Mouse (Mus musculus): ENCODE results near the gene Zbtb20. TPM values are rescaled to one million over a fixed set of nuclear protein-coding genes. Genes with fewer than 3 reads are reported as not detected.

Zbtb20 gene
- polyA plus RNA-seq, 1 experiment: 72.7 TPM

DNA sequence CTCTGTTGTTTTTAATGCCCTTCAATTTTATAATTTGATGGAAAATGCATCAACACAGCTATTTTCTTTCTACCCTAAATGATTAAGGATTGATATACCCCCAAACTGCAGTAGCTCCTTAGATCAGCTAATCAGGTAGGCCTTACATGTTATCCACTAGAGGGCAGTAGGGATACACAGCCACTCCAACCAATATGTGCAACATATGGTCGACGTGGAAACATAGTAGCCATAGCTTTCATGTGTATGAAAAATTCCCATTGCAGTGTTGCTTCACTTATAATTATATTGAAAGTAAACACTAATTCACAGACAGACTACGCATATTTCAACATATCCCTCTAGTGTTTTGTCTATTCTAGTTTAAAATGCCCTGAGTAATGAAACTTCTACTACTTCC lies 664.4 kb downstream of the Zbtb20 start:
- 7% methylated on average over 3 of the region's 3 CpGs for WGBS
- Histone ChIP-seq H3K27ac (ENCODE audit: insufficient read depth, low read depth, low read length) (no peak overlapping the region), H3K4me3 (ENCODE audit: insufficient read depth, low read depth, low read length) (no peak overlapping the region), H3K4me1 (ENCODE audit: control insufficient read depth, insufficient read depth, low read length) (peaks cover 4% of the 10 kb centered on the region)
- TF ChIP-seq POLR2A (IDR thresholded peaks at IDR 0.05; ENCODE audit: insufficient read depth, low read depth, low read length) (no peak), CTCF (IDR thresholded peaks at IDR 0.05; ENCODE audit: insufficient read depth, low read depth, low read length) (no peak)

- WGBS: 91% methylated on average over 10 of the region's 10 CpGs
- H3K4me1 ChIP-seq (ENCODE audit: control insufficient read depth, insufficient read depth, low read length): peaks cover 4% of the 10 kb centered on the region
- TF ChIP-seq POLR2A (IDR thresholded peaks at IDR 0.05; ENCODE audit: insufficient read depth, low read depth, low read length) (no peak), CTCF (IDR thresholded peaks at IDR 0.05; ENCODE audit: insufficient read depth, low read depth, low read length) (no peak)
- H3K27ac ChIP-seq (ENCODE audit: insufficient read depth, low read depth, low read length): no peak overlapping the region
- no peak overlapping the region for H3K4me3 ChIP-seq (ENCODE audit: insufficient read depth, low read depth, low read length)
Observed at GRCm38 (mm10) chr16:43540546-43541167, 665.0 kb downstream of the Zbtb20 start.

GRCm38 (mm10) chr16:43545261-43545660 lies 669.6 kb downstream of the Zbtb20 start:
- 93% methylated on average over 4 of the region's 4 CpGs for WGBS
- TF ChIP-seq POLR2A (IDR thresholded peaks at IDR 0.05; ENCODE audit: insufficient read depth, low read depth, low read length): no peak
- no peak overlapping the region for H3K27ac ChIP-seq (ENCODE audit: insufficient read depth, low read depth, low read length)
- H3K4me1 ChIP-seq (ENCODE audit: control insufficient read depth, insufficient read depth, low read length): peaks cover 10% of the 10 kb centered on the region
- no peak overlapping the region for H3K4me3 ChIP-seq (ENCODE audit: insufficient read depth, low read depth, low read length)

DNA sequence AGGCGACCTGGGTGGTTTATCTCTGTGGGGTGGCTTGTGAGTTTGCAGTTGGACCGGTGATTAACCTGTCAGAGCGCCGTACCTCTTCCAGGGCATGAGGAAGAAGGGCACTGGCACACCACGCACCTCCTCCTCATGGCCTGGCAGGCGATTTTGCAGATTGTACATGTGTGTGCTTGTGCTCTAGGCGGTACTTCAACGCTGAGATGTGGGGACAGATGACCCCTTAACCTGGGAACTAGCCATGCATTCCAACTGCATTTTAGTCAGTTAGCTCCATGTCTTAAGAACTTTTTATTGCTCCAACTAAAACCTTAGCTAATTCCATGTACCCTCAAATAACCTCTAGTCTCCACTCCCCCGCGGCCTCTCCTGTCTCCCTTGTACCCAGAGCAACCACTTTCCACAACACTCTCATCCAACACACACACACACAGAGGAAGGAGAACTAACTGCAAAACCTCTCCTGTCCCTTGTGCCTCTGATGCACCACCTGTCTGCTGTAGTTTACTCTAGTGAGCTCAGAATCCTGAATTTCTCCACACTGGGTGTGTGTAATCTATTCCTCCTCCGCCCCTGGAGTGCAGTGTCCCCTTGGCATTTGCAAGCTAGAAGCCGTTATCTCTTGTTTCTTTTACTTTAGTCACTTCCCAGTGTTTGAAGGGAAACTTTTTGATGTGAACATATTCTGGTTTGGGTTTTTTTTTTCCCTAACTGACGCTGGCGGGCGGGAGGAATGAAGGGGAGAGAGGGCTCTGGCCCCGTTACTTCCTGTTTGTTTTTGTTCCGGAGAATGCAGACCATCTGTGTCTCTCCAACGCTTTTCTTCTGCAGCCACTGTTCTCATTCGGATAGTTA lies 671.9 kb downstream of the Zbtb20 start:
- 43% methylated on average over 19 of the region's 19 CpGs for WGBS
- peaks cover 10% of the 10 kb centered on the region for H3K4me1 ChIP-seq (ENCODE audit: control insufficient read depth, insufficient read depth, low read length)
- TF ChIP-seq POLR2A (IDR thresholded peaks at IDR 0.05; ENCODE audit: insufficient read depth, low read depth, low read length) (no peak), CTCF (IDR thresholded peaks at IDR 0.05; ENCODE audit: insufficient read depth, low read depth, low read length) (no peak)
- no peak overlapping the region for H3K4me3 ChIP-seq (ENCODE audit: insufficient read depth, low read depth, low read length)
- H3K27ac ChIP-seq (ENCODE audit: insufficient read depth, low read depth, low read length): no peak overlapping the region

- H3K4me3 ChIP-seq (ENCODE audit: insufficient read depth, low read depth, low read length): no peak overlapping the region
- no peak overlapping the region for H3K27ac ChIP-seq (ENCODE audit: insufficient read depth, low read depth, low read length)
- H3K4me1 ChIP-seq (ENCODE audit: control insufficient read depth, insufficient read depth, low read length): peaks cover 10% of the 10 kb centered on the region
- 60% methylated on average over 5 of the region's 5 CpGs for WGBS
- TF ChIP-seq CTCF (IDR thresholded peaks at IDR 0.05; ENCODE audit: insufficient read depth, low read depth, low read length) (no peak), POLR2A (IDR thresholded peaks at IDR 0.05; ENCODE audit: insufficient read depth, low read depth, low read length) (no peak)
Observed at GRCm38 (mm10) chr16:43548774-43549173, 673.1 kb downstream of the Zbtb20 start.

GRCm38 (mm10) chr16:43549425-43550089 lies 673.9 kb downstream of the Zbtb20 start:
- peaks cover 10% of the 10 kb centered on the region for H3K4me1 ChIP-seq (ENCODE audit: control insufficient read depth, insufficient read depth, low read length)
- TF ChIP-seq POLR2A (IDR thresholded peaks at IDR 0.05; ENCODE audit: insufficient read depth, low read depth, low read length) (no peak), CTCF (IDR thresholded peaks at IDR 0.05; ENCODE audit: insufficient read depth, low read depth, low read length) (no peak)
- H3K4me3 ChIP-seq (ENCODE audit: insufficient read depth, low read depth, low read length): no peak overlapping the region
- H3K27ac ChIP-seq (ENCODE audit: insufficient read depth, low read depth, low read length): no peak overlapping the region
- WGBS: 55% methylated on average over 9 of the region's 9 CpGs

GRCm38 (mm10) chr16:43552443-43552842 lies 676.8 kb downstream of the Zbtb20 start:
- Histone ChIP-seq H3K27ac (ENCODE audit: insufficient read depth, low read depth, low read length) (no peak overlapping the region), H3K4me1 (ENCODE audit: control insufficient read depth, insufficient read depth, low read length) (peaks cover 8% of the 10 kb centered on the region), H3K4me3 (ENCODE audit: insufficient read depth, low read depth, low read length) (no peak overlapping the region)
- 97% methylated on average over 1 of the region's 1 CpGs for WGBS
- TF ChIP-seq POLR2A (IDR thresholded peaks at IDR 0.05; ENCODE audit: insufficient read depth, low read depth, low read length) (no peak), CTCF (IDR thresholded peaks at IDR 0.05; ENCODE audit: insufficient read depth, low read depth, low read length) (no peak)

DNA sequence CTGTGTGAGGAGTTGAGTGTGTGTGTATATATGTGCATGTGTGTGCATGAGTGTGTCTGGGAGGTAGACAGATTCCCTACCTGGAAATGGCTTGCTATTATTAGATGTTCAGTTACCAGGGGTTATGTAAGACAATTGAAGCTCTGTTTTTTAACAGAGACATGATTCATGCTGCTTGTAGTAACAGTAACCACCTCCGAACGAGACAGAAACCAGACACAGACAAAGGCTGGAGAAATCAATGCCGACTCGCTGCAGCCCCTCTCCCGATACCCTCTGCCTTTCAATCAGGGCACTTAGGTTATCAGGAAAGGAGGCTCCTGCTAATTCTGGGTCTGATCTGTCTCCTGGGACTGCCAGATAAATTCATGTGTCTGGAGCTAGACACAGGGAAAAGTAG lies 681.7 kb downstream of the Zbtb20 start:
- H3K27ac ChIP-seq (ENCODE audit: insufficient read depth, low read depth, low read length): peak overlapping the region; percentile 80
- H3K4me1 ChIP-seq (ENCODE audit: control insufficient read depth, insufficient read depth, low read length): peaks cover 4% of the 10 kb centered on the region
- no peak for TF ChIP-seq POLR2A (IDR thresholded peaks at IDR 0.05; ENCODE audit: insufficient read depth, low read depth, low read length)
- TF ChIP-seq CTCF (IDR thresholded peaks at IDR 0.05; ENCODE audit: insufficient read depth, low read depth, low read length): no peak
- 15% methylated on average over 5 of the region's 5 CpGs for WGBS
- H3K4me3 ChIP-seq (ENCODE audit: insufficient read depth, low read depth, low read length): no peak overlapping the region

DNA sequence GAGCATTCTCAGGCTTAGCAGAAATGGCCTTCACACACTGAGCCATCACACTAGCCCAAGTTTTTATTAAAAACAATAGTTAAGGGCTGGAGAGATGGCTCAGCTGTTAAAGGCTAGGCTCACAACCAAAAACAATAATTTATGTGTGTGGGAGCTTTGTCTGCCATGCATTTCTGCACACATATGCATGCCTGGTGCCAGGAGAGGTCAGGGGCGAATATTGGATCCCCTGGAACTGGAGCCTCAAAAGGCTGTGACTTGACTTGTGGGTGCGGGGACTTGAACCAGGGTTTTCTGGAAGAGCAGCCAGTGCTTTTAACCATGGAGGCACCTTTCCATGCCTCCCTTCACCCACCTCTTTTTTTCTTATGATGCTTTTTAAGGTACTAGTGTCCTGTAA lies 685.6 kb downstream of the Zbtb20 start:
- H3K4me3 ChIP-seq (ENCODE audit: insufficient read depth, low read depth, low read length): no peak overlapping the region
- TF ChIP-seq CTCF (IDR thresholded peaks at IDR 0.05; ENCODE audit: insufficient read depth, low read depth, low read length) (no peak), POLR2A (IDR thresholded peaks at IDR 0.05; ENCODE audit: insufficient read depth, low read depth, low read length) (no peak)
- no peak overlapping the region for H3K27ac ChIP-seq (ENCODE audit: insufficient read depth, low read depth, low read length)
- WGBS: 85% methylated on average over 2 of the region's 2 CpGs
- H3K4me1 ChIP-seq (ENCODE audit: control insufficient read depth, insufficient read depth, low read length): peaks cover 4% of the 10 kb centered on the region

All from olfactory bulb, adult 2 months (tissue).